Mouse (Mus musculus): ENCODE measurements around the gene Fam78b.

The Fam78b gene

GRCm38 (mm10) chr1:167001174-167001843 is at the start of gene Fam78b:
TSS of gene Fam78b (plus strand) at chr1:167001417.
- in situ Hi-C loops (cut with MboI, MseI): no loop called here

GRCm38 (mm10) chr1:166964508-166964907 is 36.7 kb upstream of the Fam78b start:
- in situ Hi-C loops (cut with MboI, MseI): no loop called here

- in situ Hi-C loops (cut with MboI, MseI): no loop called here
Observed at GRCm38 (mm10) chr1:166968271-166968670, 32.9 kb upstream of the Fam78b start.

DNA sequence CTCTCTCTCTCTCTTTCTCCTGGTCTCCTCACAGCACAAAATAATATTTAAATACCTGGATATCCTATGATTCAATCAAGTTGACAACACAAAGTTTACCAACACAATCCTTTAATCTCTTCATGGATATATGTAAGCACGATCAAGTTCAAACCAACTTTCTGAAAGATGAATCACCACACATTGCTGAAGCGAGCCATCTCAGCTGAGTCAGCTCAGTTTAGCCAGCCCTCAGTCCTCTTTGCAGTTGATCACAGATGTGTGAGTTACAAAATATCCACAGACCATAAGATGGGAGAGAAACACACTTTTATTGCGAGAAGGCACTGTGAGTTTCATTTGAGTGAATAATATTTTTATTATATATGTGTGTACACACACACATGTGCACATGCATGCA is 27.5 kb upstream of the Fam78b start:
- in situ Hi-C loops (cut with MboI, MseI): no loop called here

DNA sequence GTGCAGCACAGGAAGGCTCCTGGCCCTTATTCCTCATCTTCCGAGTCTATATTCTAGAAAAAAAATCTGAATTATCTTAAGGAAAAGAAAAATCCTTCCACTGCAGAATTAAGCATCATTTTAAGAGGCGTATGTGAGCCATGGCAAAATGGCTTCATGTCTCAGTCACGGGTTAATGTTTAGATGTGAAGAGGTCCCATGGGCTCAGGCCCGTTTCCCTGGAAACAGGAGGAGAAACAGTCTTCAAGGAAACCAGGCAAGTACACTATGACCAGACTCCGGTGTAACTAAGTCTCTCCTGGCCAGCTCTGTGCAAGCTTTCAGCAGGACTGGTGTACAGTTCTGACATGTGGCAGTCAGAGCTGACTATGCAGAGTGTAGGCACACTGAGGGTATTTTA is 22.6 kb upstream of the Fam78b start:
- in situ Hi-C loops (cut with MboI, MseI): no loop called here

DNA sequence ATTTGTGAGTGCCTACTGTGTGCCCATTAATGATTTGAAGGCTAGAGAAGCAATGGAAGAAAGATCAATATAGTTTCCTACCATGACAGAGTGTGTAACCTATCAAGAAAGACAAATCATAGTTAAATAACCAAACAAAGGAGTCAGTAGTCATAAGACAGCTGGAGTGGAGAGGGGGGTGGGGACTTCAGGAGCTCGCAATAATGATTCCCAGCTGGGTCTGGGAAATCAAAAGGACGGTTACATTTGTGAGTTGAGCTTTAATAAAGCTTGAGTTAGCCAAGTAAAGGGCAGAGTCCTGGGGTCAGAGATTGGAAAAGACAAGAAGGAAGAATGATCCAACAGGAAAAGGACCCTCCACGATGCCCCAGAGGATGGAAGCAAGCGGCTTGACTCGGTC is 7.0 kb upstream of the Fam78b start:
- in situ Hi-C loops (cut with MboI, MseI): no loop called here

DNA sequence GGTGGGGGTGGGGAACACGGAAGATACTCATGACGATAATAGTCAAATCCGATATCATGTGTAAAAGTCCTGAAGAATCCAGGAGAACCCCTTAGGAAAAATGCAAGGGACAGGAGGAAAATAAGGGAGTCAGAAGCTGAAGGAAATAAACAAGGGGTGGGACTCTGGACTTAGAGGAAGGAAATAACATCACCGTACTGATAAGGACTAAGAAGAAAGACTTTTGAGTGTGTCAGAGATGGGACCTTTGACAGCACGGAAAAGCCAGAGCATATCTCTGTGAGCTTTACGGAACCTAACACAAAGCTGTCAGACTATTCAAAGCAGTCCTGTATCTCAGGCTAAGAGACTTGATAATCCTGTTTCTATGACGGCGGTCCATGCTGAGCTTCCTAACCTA is 5.0 kb upstream of the Fam78b start:
- in situ Hi-C loops (cut with MboI, MseI): no loop called here

GRCm38 (mm10) chr1:166996811-166997210 is 4.4 kb upstream of the Fam78b start:
- in situ Hi-C loops (cut with MboI, MseI): no loop called here

- in situ Hi-C loops (cut with MboI, MseI): no loop called here
Observed at GRCm38 (mm10) chr1:167000529-167001173, 566 bp upstream of the Fam78b start.

GRCm38 (mm10) chr1:167001844-167002485 is 748 bp downstream of the Fam78b start:
- in situ Hi-C loops (cut with MboI, MseI): no loop called here

- in situ Hi-C loops (cut with MboI, MseI): no loop called here
Observed at GRCm38 (mm10) chr1:167002486-167002850, 1.3 kb downstream of the Fam78b start.

- in situ Hi-C loops (cut with MboI, MseI): no loop called here
Observed at GRCm38 (mm10) chr1:167004621-167005020, 3.4 kb downstream of the Fam78b start.

GRCm38 (mm10) chr1:167007341-167007740 is 6.1 kb downstream of the Fam78b start:
- in situ Hi-C loops (cut with MboI, MseI): no loop called here

GRCm38 (mm10) chr1:167010190-167010589 is 9.0 kb downstream of the Fam78b start:
- in situ Hi-C loops (cut with MboI, MseI): loop anchor here in 1 of 2 experiments (5.0 to 10.0 kb wide), 2 partner anchors 612 to 1525 kb away; partner anchors contain the start of gene Adcy10

DNA sequence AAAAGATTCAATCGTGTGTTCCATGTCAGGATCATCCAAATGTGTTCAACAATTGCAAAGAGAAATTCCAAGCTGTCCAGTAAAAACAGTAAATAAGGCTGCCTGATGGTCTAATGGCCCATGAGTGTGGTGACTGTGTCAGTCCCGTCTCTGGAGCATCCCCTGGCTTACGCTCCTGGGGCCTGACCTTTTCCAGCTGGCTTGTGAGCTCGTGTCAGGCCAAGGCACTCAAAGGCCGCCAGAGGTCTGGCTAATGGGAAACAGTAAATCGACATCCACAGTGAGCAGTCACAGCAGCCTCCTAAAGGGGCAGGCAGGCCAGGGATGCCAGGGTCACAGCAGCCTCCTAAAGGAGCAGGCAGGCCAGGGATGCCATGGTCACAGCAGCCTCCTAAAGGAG is 10.1 kb downstream of the Fam78b start:
- in situ Hi-C loops (cut with MboI, MseI): loop anchor here in 1 of 2 experiments (5.0 to 10.0 kb wide), 2 partner anchors 611 to 1526 kb away; partner anchors contain the start of gene Adcy10

- in situ Hi-C loops (cut with MboI, MseI): loop anchor here in 1 of 2 experiments (5.0 to 10.0 kb wide), 2 partner anchors 610 to 1528 kb away; partner anchors contain the start of gene Adcy10
Observed at GRCm38 (mm10) chr1:167012616-167013015, 11.4 kb downstream of the Fam78b start.

DNA sequence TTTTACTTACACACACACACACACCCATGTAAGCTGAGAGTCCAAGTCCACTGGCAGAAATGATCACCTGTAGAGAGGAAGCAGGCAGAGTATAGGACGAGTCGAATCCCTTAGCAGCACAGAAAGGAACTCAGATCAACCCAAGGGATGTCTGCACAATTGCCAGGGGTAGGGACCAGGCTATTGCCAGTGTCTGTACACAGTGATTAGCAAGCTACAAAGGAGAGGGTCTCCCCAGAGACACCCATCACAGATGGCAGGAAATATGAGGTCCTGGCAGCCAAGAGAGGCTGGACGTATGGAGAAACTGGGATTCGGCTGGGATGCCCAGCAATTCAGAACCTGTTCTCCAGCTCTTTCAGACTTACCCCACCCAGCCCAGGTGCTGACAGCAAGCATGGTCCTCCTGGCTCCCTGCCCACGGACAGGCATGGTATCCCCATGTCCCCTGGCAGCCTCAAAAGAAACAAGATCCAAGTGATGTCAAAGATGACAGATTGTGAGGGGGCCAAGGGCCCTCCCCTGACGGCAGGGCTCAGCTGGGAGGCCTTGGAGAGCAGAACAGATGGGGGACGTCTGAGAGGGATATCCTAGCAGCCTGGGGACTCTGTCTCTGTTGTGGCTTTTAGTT is 12.1 kb downstream of the Fam78b start:
- in situ Hi-C loops (cut with MboI, MseI): loop anchor here in 1 of 2 experiments (5.0 to 10.0 kb wide), 2 partner anchors 609 to 1529 kb away; partner anchors contain the start of gene Adcy10

DNA sequence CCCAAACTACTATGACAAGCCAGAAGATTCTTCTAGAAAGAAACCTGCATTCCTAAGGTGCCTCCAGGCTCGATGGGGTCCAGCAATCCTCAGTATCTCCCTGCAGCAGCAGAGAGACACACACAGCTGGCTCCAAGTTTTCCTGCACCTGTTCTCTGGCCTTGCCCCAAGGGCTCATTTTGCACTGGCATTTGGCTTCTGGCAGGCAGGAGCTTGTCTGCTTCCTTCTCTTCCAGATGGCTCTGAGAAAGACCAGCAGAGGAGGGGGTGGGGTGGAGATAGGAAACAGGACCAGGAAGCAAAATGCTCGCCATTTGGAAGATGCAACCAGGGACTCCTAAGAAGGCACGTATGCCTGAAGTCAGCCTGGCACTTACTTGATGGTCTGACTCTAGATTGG is 15.1 kb downstream of the Fam78b start:
- in situ Hi-C loops (cut with MboI, MseI): loop anchor here in 1 of 2 experiments (10.0 kb wide), 1 partner anchor 1531 kb away; the partner anchor contains the start of gene Adcy10

DNA sequence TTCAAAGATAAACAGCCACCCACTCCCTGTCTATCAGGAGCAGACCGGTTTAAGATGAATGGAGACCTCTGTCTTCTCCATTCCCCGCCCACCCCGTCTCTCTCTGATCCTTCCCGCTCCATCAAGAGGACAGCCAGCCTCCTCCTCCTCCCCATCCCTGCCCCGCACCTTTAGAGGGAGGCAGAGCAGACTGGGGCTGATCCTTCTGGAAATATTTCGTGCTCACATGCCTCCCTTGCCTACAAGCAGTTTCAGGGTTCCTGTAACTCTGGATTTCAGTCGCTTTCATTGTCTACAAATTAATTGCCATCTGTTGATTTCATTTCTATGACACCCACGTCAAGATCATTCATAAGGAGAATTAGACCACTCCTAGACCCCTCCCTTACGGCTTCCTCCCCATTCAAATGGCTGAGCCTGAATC is 20.8 kb downstream of the Fam78b start:
- in situ Hi-C loops (cut with MboI, MseI): no loop called here

- in situ Hi-C loops (cut with MboI, MseI): no loop called here
Observed at GRCm38 (mm10) chr1:167022541-167023121, 21.4 kb downstream of the Fam78b start.

DNA sequence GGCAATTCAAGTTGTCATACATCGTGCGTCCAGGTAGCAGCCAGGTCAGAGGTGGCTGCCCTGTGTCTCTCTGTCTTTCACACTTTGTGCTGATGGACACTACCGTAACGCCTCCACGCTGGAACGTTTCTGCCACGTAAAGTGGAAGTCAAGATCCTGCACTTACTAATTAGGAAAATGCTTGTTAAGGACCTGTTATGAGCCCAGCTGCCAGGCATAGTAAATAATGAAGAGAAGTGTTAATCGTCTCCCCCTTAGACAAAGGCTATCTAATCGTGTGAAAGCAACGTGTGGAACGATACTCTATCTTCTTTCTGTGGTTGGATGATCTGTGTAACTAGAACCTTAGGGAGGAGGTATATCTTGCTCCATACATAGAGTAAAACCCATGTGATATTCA is 22.6 kb downstream of the Fam78b start:
- in situ Hi-C loops (cut with MboI, MseI): no loop called here
